Mouse (Mus musculus): ENCODE data around the gene Fbln1. TPM values are rescaled to one million over a fixed set of nuclear protein-coding genes. Genes with fewer than 3 reads are reported as not detected.
A peak's percentile ranks its signal among the peaks of the same experiment; 100 is the strongest.

The Fbln1 gene
- total and polyA plus RNA-seq, 2 experiments: 0.83 to 1.4 TPM

- H3K79me2 ChIP-seq (ENCODE audit: control insufficient read depth, insufficient read depth, low read length): no peaks in the 10 kb centered on the region
- TF ChIP-seq CTCF (IDR thresholded peaks at IDR 0.05; ENCODE audit: low read depth, low read length) (no peak), POLR2A (IDR thresholded peaks at IDR 0.05; ENCODE audit: extremely low read depth, insufficient read depth, low read length) (no peak)
- no peak for DNase-seq (ENCODE audit: extremely low read depth, low read depth, low spot score)
- no peak overlapping the region for H3K4me3 ChIP-seq (ENCODE audit: insufficient read depth, low read depth, low read length)
- H3K9ac ChIP-seq (ENCODE audit: low read depth, low read length): no peak overlapping the region
- H3K27ac ChIP-seq (replicated peaks; ENCODE audit: insufficient read depth, low read depth, low read length): no peak overlapping the region
- H3K27me3 ChIP-seq (ENCODE audit: control insufficient read depth, insufficient read depth, low read length): no peaks in the 10 kb centered on the region
- 84% methylated on average over 13 of the region's 13 CpGs for WGBS
- H3K4me1 ChIP-seq (ENCODE audit: control insufficient read depth, insufficient read depth, low read length): peaks cover 9% of the 10 kb centered on the region
- H3K36me3 ChIP-seq (ENCODE audit: control insufficient read depth, insufficient read depth, low read length): no peaks in the 10 kb centered on the region
Observed at GRCm38 (mm10) chr15:85229960-85230535, 24.3 kb downstream of the Fbln1 start.

GRCm38 (mm10) chr15:85230613-85231012 is 24.9 kb downstream of the Fbln1 start:
- 94% methylated on average over 14 of the region's 14 CpGs for WGBS
- no peak overlapping the region for H3K27ac ChIP-seq (replicated peaks; ENCODE audit: insufficient read depth, low read depth, low read length)

GRCm38 (mm10) chr15:85231443-85232255 is 25.9 kb downstream of the Fbln1 start:
- H3K36me3 ChIP-seq (ENCODE audit: control insufficient read depth, insufficient read depth, low read length): no peaks in the 10 kb centered on the region
- H3K4me3 ChIP-seq (ENCODE audit: insufficient read depth, low read depth, low read length): no peak overlapping the region
- DNase-seq (ENCODE audit: extremely low read depth, low read depth, low spot score): peak; percentile 94
- no peak overlapping the region; the same call in 1 of the 2 replicates for H3K27ac ChIP-seq (replicated peaks; ENCODE audit: insufficient read depth, low read depth, low read length)
- H3K4me1 ChIP-seq (ENCODE audit: control insufficient read depth, insufficient read depth, low read length): peaks cover 9% of the 10 kb centered on the region
- TF ChIP-seq CTCF (IDR thresholded peaks at IDR 0.05; ENCODE audit: low read depth, low read length) (peak; percentile 83), POLR2A (IDR thresholded peaks at IDR 0.05; ENCODE audit: extremely low read depth, insufficient read depth, low read length) (no peak)
- H3K79me2 ChIP-seq (ENCODE audit: control insufficient read depth, insufficient read depth, low read length): no peaks in the 10 kb centered on the region
- no peak overlapping the region for H3K9ac ChIP-seq (ENCODE audit: low read depth, low read length)
- 37% methylated on average over 13 of the region's 13 CpGs for WGBS
- no peaks in the 10 kb centered on the region for H3K27me3 ChIP-seq (ENCODE audit: control insufficient read depth, insufficient read depth, low read length)

More at GRCm38 (mm10) chr15:85230613-85231012, 24.9 kb downstream of the Fbln1 start:
- Histone ChIP-seq H3K4me1 (ENCODE audit: control insufficient read depth, insufficient read depth, low read length) (peaks cover 9% of the 10 kb centered on the region), H3K79me2 (ENCODE audit: control insufficient read depth, insufficient read depth, low read length) (no peaks in the 10 kb centered on the region), H3K27me3 (ENCODE audit: control insufficient read depth, insufficient read depth, low read length) (no peaks in the 10 kb centered on the region), H3K4me3 (ENCODE audit: insufficient read depth, low read depth, low read length) (no peak overlapping the region), H3K9ac (ENCODE audit: low read depth, low read length) (no peak overlapping the region), H3K36me3 (ENCODE audit: control insufficient read depth, insufficient read depth, low read length) (no peaks in the 10 kb centered on the region)
- no peak for DNase-seq (ENCODE audit: extremely low read depth, low read depth, low spot score)
- TF ChIP-seq CTCF (IDR thresholded peaks at IDR 0.05; ENCODE audit: low read depth, low read length) (no peak), POLR2A (IDR thresholded peaks at IDR 0.05; ENCODE audit: extremely low read depth, insufficient read depth, low read length) (no peak)

GRCm38 (mm10) chr15:85232256-85232535 is 26.4 kb downstream of the Fbln1 start:
- Histone ChIP-seq H3K79me2 (ENCODE audit: control insufficient read depth, insufficient read depth, low read length) (no peaks in the 10 kb centered on the region), H3K36me3 (ENCODE audit: control insufficient read depth, insufficient read depth, low read length) (no peaks in the 10 kb centered on the region), H3K27ac (replicated peaks; ENCODE audit: insufficient read depth, low read depth, low read length) (no peak overlapping the region; the same call in 1 of the 2 replicates), H3K9ac (ENCODE audit: low read depth, low read length) (no peak overlapping the region), H3K4me3 (ENCODE audit: insufficient read depth, low read depth, low read length) (no peak overlapping the region), H3K4me1 (ENCODE audit: control insufficient read depth, insufficient read depth, low read length) (peaks cover 9% of the 10 kb centered on the region), H3K27me3 (ENCODE audit: control insufficient read depth, insufficient read depth, low read length) (no peaks in the 10 kb centered on the region)
- WGBS: 18% methylated on average over 4 of the region's 4 CpGs
- DNase-seq (ENCODE audit: extremely low read depth, low read depth, low spot score): peak; percentile 86
- TF ChIP-seq CTCF (IDR thresholded peaks at IDR 0.05; ENCODE audit: low read depth, low read length) (no peak), POLR2A (IDR thresholded peaks at IDR 0.05; ENCODE audit: extremely low read depth, insufficient read depth, low read length) (no peak)

GRCm38 (mm10) chr15:85232543-85233250 is 26.9 kb downstream of the Fbln1 start:
- DNase-seq (ENCODE audit: extremely low read depth, low read depth, low spot score): peak; percentile 70
- 65% methylated on average over 25 of the region's 25 CpGs for WGBS
- H3K36me3 ChIP-seq (ENCODE audit: control insufficient read depth, insufficient read depth, low read length): no peaks in the 10 kb centered on the region

More at GRCm38 (mm10) chr15:85232543-85233250, 26.9 kb downstream of the Fbln1 start:
- Histone ChIP-seq H3K27me3 (ENCODE audit: control insufficient read depth, insufficient read depth, low read length) (no peaks in the 10 kb centered on the region), H3K9ac (ENCODE audit: low read depth, low read length) (no peak overlapping the region), H3K4me1 (ENCODE audit: control insufficient read depth, insufficient read depth, low read length) (peaks cover 9% of the 10 kb centered on the region), H3K4me3 (ENCODE audit: insufficient read depth, low read depth, low read length) (no peak overlapping the region), H3K27ac (replicated peaks; ENCODE audit: insufficient read depth, low read depth, low read length) (peak overlapping the region; percentile 38), H3K79me2 (ENCODE audit: control insufficient read depth, insufficient read depth, low read length) (no peaks in the 10 kb centered on the region)
- TF ChIP-seq POLR2A (IDR thresholded peaks at IDR 0.05; ENCODE audit: extremely low read depth, insufficient read depth, low read length): no peak
- TF ChIP-seq CTCF (IDR thresholded peaks at IDR 0.05; ENCODE audit: low read depth, low read length): no peak
